Mouse (Mus musculus): Measurements from ENCODE around the gene Olfr15. TPM values are rescaled to one million over a fixed set of nuclear protein-coding genes. Genes with fewer than 3 reads are reported as not detected.
"Not testable (repeated sequence)": the region's sequence is repeated elsewhere in the genome, so short reads cannot be mapped to it uniquely, and the experiment has no call there.

Gene Olfr15
- not detected in 2 replicates for polyA plus RNA-seq (2014; fragmentation: Nextera tagmentation; extraction: Ambion mirVana)

DNA sequence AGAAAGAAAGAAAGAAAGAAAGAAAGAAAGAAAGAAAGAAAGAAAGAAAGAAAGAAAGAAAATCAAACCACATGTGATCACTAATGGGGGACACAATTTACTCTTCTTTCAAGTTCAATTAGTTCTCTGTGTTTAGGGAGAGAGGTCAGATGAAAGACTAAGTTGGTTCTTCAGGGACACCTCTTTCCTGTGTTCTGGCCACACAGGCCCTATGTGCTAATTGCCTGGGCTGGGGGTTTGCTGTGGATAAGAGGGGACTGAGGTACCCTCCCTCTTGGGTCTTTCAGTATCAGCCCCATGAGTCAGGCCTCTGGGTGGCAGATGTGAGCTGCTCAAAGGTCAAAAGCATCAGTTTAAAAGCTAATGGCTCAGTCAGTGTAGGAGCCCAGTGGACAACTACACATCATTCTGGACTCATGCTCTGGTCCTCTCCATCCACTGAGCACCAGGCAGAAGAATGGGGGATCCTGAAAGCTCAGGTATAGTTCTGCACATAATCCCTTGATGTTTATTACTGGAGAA, at the start of gene Olfr15:
Olfr15 (plus strand) TSS at position 291 of the 522 bp plus-strand sequence.
- Histone ChIP-seq H3K27ac (ENCODE audit: low read depth) (no peak within 1 kb of the TSS), H3K4me2 (ENCODE audit: low read length) (no peak within 1 kb of the TSS), H3K4me1 (replicated peaks; ENCODE audit: control insufficient read depth, insufficient read depth, low read length) (no peaks in the 10 kb centered on the region), H3K4me3 (ENCODE audit: low read depth, low read length) (no peak within 1 kb of the TSS), H3K27me3 (replicated peaks; ENCODE audit: control insufficient read depth, insufficient read depth, low read length) (no peaks in the 10 kb centered on the region), H3K36me3 (ENCODE audit: control insufficient read depth, insufficient read depth, low read length) (no peaks in the 10 kb centered on the region), H3K9me3 (ENCODE audit: control insufficient read depth, low read length) (no peaks in the 10 kb centered on the region), H3K9ac (ENCODE audit: low read length) (no peak within 1 kb of the TSS)
- ATAC-seq (replicated peaks; ENCODE audit: low FRiP score, low TSS enrichment, low read depth) (no peak), DNase-seq (ENCODE audit: low spot score) (no peak)

DNA sequence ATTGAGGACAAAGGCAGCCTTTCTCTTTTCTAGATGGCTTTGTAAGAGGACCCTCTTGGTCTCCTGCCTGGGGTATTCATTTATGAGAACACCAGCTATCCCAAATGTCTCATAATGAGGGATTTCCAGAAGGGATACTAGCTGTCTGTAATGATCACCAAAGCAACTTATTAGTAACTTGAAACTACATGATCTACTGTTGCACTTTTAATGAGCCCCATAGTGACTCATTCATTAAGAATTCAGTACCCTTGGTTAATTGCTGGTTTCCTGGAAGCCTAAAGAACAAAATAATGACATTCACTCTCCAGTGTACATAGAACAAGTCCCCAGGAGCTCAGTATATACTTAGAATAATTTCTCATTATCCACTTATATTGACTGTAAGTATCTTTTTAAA, 49.4 kb upstream of the Olfr15 start:
- DNase-seq (ENCODE audit: low spot score), result no peak
- Histone ChIP-seq H3K9me3 (ENCODE audit: control insufficient read depth, low read length) (no peaks in the 10 kb centered on the region), H3K27ac (ENCODE audit: low read depth) (no peak overlapping the region), H3K4me1 (replicated peaks; ENCODE audit: control insufficient read depth, insufficient read depth, low read length) (no peaks in the 10 kb centered on the region), H3K4me2 (ENCODE audit: low read length) (no peak overlapping the region), H3K4me3 (ENCODE audit: low read depth, low read length) (no peak overlapping the region), H3K27me3 (replicated peaks; ENCODE audit: control insufficient read depth, insufficient read depth, low read length) (no peaks in the 10 kb centered on the region), H3K9ac (ENCODE audit: low read length) (no peak overlapping the region), H3K36me3 (ENCODE audit: control insufficient read depth, insufficient read depth, low read length) (no peaks in the 10 kb centered on the region)
- ATAC-seq (replicated peaks; ENCODE audit: low FRiP score, low TSS enrichment, low read depth), result no peak

DNA sequence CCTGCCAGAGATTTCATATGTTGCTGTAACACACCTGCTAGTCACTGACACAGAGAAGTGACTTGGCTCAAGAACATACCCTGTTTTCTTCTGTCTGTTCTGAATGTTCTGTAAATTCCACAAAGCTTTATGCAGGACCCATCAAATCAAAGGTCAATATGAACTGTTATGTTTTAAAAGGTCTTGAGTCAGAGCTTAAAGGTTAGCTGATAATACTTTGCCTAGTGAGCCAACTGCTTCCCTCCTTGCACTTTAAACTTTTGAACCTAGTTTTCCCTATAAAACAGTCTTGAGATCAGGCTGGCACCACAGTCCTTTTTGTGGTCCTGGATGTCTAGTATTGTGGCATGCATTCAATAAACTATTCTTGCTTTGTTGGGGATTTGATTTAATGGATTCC, 42.3 kb upstream of the Olfr15 start:
- H3K27me3 ChIP-seq (replicated peaks; ENCODE audit: control insufficient read depth, insufficient read depth, low read length), result no peaks in the 10 kb centered on the region
- H3K4me2 ChIP-seq (ENCODE audit: low read length), result no peak overlapping the region
- no peak overlapping the region for H3K4me3 ChIP-seq (ENCODE audit: low read depth, low read length)
- no peaks in the 10 kb centered on the region for H3K4me1 ChIP-seq (replicated peaks; ENCODE audit: control insufficient read depth, insufficient read depth, low read length)
- DNase-seq (ENCODE audit: low spot score) (no peak), ATAC-seq (replicated peaks; ENCODE audit: low FRiP score, low TSS enrichment, low read depth) (no peak)
- H3K9me3 ChIP-seq (ENCODE audit: control insufficient read depth, low read length), result no peaks in the 10 kb centered on the region
- H3K27ac ChIP-seq (ENCODE audit: low read depth), result no peak overlapping the region
- no peak overlapping the region for H3K9ac ChIP-seq (ENCODE audit: low read length)
- no peaks in the 10 kb centered on the region for H3K36me3 ChIP-seq (ENCODE audit: control insufficient read depth, insufficient read depth, low read length)

DNA sequence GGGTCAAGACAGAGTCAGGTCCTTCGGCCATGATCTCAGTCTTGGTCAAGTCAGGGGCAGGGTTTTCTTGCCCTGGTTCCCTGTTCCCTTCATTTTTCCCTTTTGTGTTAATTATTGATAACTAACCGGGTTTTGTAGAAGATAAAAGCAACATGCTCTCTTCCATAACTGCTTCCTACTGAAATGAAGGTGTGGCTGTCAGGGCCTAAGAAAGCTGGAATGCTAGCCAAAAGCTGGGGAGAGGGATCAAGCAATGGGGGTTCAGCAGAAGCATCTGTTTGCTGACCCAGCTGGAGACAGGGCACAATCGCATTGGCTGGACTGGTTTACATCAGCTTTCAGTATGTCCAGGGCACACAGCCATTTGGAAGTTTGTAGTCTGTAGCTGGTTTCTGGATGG, 22.5 kb upstream of the Olfr15 start:
- whole genome bisulfite sequencing, result 82% methylated on average over 3 of the region's 3 CpGs
- no peak overlapping the region for H3K9ac ChIP-seq (ENCODE audit: low read length)
- no peaks in the 10 kb centered on the region for H3K36me3 ChIP-seq (ENCODE audit: control insufficient read depth, insufficient read depth, low read length)
- ATAC-seq (replicated peaks; ENCODE audit: low FRiP score, low TSS enrichment, low read depth) (no peak), DNase-seq (ENCODE audit: low spot score) (no peak)
- no peak overlapping the region for H3K4me2 ChIP-seq (ENCODE audit: low read length)
- H3K27me3 ChIP-seq (replicated peaks; ENCODE audit: control insufficient read depth, insufficient read depth, low read length), result no peaks in the 10 kb centered on the region
- H3K27ac ChIP-seq (ENCODE audit: low read depth), result no peak overlapping the region
- no peaks in the 10 kb centered on the region for H3K4me1 ChIP-seq (replicated peaks; ENCODE audit: control insufficient read depth, insufficient read depth, low read length)
- H3K9me3 ChIP-seq (ENCODE audit: control insufficient read depth, low read length), result no peaks in the 10 kb centered on the region
- no peak overlapping the region for H3K4me3 ChIP-seq (ENCODE audit: low read depth, low read length)

DNA sequence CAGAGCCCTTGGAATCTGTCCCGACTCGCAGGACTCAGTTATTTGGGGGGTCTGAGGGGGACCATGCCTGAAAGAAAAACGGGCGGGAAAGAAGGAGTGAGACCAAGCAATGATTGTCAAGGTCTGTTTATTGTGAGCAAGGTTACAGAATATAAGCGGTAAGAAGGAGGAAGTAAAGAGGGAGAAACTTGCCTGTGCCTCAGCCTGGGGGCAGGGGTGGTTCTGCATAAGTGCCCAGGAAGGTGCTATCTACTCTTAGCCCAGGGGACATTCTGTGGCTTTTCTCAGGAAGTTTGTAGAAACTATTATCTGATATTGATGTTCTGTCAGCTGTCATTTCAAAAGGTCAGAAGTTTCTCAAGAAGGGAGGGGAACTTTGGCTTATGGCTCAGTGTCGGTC, 16.0 kb upstream of the Olfr15 start:
- H3K4me3 ChIP-seq (ENCODE audit: low read depth, low read length); H3K4me2 ChIP-seq (ENCODE audit: low read length); H3K27me3 ChIP-seq (replicated peaks; ENCODE audit: control insufficient read depth, insufficient read depth, low read length); H3K36me3 ChIP-seq (ENCODE audit: control insufficient read depth, insufficient read depth, low read length); ATAC-seq (replicated peaks; ENCODE audit: low FRiP score, low TSS enrichment, low read depth); H3K27ac ChIP-seq (ENCODE audit: low read depth); H3K4me1 ChIP-seq (replicated peaks; ENCODE audit: control insufficient read depth, insufficient read depth, low read length); H3K9ac ChIP-seq (ENCODE audit: low read length); DNase-seq (ENCODE audit: low spot score); H3K9me3 ChIP-seq (ENCODE audit: control insufficient read depth, low read length): not testable (repeated sequence)
- 74% methylated on average over 6 of the region's 6 CpGs for WGBS

DNA sequence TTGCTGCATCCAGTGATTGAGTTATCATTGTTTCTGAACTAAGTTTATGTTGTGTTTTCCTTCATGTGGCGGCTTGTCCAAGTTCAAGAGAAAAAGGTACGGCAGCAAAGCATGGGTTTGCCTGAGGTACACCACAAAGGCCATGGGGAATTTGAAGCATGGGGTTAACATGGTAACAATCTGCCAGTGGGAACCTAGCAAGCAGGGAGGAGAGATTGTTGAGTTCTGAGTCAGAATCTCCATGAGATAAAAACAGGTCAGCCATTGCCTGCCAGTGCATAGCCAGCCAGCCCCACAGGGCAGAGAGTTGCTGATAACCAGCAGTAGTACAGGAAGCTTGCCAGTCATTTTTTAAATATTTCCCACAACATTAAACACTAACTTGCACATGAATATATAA, 10.5 kb upstream of the Olfr15 start:
- Histone ChIP-seq H3K4me3 (ENCODE audit: low read depth, low read length) (no peak overlapping the region), H3K27ac (ENCODE audit: low read depth) (no peak overlapping the region), H3K36me3 (ENCODE audit: control insufficient read depth, insufficient read depth, low read length) (no peaks in the 10 kb centered on the region), H3K4me1 (replicated peaks; ENCODE audit: control insufficient read depth, insufficient read depth, low read length) (no peaks in the 10 kb centered on the region), H3K9me3 (ENCODE audit: control insufficient read depth, low read length) (no peaks in the 10 kb centered on the region), H3K27me3 (replicated peaks; ENCODE audit: control insufficient read depth, insufficient read depth, low read length) (no peaks in the 10 kb centered on the region), H3K4me2 (ENCODE audit: low read length) (no peak overlapping the region), H3K9ac (ENCODE audit: low read length) (no peak overlapping the region)
- 89% methylated on average over 2 of the region's 2 CpGs for WGBS
- DNase-seq (ENCODE audit: low spot score), result no peak
- ATAC-seq (replicated peaks; ENCODE audit: low FRiP score, low TSS enrichment, low read depth), result no peak

DNA sequence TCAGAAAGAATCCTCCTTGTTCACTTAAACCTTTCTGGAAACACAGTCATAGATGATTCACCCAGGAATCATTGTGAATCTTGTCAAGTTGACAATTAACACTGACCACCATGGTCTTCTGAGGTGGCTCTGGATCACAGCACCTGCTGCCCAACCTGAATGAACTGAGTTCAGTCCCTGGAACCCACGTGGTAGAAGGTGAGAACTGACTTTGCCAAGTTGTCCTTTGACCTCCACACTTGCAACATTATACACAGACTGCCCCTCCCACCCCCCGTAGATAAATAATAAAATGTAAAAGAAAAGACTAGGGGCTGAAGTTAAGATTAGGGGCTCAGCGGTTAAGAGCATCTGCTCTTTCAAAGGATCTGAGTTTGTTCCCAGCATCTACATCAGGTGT, 2.7 kb upstream of the Olfr15 start:
- no peaks in the 10 kb centered on the region for H3K9me3 ChIP-seq (ENCODE audit: control insufficient read depth, low read length)
- DNase-seq (ENCODE audit: low spot score) (no peak), ATAC-seq (replicated peaks; ENCODE audit: low FRiP score, low TSS enrichment, low read depth) (no peak)
- no peak overlapping the region for H3K4me3 ChIP-seq (ENCODE audit: low read depth, low read length)
- H3K4me2 ChIP-seq (ENCODE audit: low read length), result no peak overlapping the region
- no peaks in the 10 kb centered on the region for H3K36me3 ChIP-seq (ENCODE audit: control insufficient read depth, insufficient read depth, low read length)
- H3K27ac ChIP-seq (ENCODE audit: low read depth), result no peak overlapping the region
- H3K27me3 ChIP-seq (replicated peaks; ENCODE audit: control insufficient read depth, insufficient read depth, low read length), result no peaks in the 10 kb centered on the region
- H3K9ac ChIP-seq (ENCODE audit: low read length), result no peak overlapping the region
- no peaks in the 10 kb centered on the region for H3K4me1 ChIP-seq (replicated peaks; ENCODE audit: control insufficient read depth, insufficient read depth, low read length)
- 49% methylated on average over 3 of the region's 3 CpGs for WGBS

DNA sequence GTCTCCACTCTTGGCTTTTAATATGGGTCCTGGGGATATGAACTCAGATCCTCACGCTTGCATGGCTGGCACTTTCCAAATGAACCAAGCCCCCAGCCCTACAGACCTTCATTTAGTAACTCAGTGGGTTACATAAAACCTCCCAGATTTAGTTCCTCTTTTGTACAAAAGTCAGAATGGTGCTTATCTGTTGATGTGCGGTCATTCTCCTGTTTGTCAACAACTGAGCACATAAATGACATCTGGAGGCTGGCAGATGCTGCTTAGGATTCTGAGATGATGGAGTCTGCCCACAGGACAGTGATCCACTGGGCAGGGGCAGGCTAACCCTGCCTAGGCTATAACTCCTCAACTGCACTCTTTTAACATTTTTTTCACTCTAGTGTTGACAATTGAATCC, 951 bp upstream of the Olfr15 start:
- ATAC-seq (replicated peaks; ENCODE audit: low FRiP score, low TSS enrichment, low read depth), result no peak
- Histone ChIP-seq H3K4me2 (ENCODE audit: low read length) (no peak overlapping the region), H3K4me3 (ENCODE audit: low read depth, low read length) (no peak overlapping the region), H3K9ac (ENCODE audit: low read length) (no peak overlapping the region), H3K36me3 (ENCODE audit: control insufficient read depth, insufficient read depth, low read length) (no peaks in the 10 kb centered on the region), H3K9me3 (ENCODE audit: control insufficient read depth, low read length) (no peaks in the 10 kb centered on the region), H3K27ac (ENCODE audit: low read depth) (no peak overlapping the region), H3K27me3 (replicated peaks; ENCODE audit: control insufficient read depth, insufficient read depth, low read length) (no peaks in the 10 kb centered on the region), H3K4me1 (replicated peaks; ENCODE audit: control insufficient read depth, insufficient read depth, low read length) (no peaks in the 10 kb centered on the region)
- DNase-seq (ENCODE audit: low spot score), result no peak
- 79% methylated on average over 2 of the region's 2 CpGs for WGBS

DNA sequence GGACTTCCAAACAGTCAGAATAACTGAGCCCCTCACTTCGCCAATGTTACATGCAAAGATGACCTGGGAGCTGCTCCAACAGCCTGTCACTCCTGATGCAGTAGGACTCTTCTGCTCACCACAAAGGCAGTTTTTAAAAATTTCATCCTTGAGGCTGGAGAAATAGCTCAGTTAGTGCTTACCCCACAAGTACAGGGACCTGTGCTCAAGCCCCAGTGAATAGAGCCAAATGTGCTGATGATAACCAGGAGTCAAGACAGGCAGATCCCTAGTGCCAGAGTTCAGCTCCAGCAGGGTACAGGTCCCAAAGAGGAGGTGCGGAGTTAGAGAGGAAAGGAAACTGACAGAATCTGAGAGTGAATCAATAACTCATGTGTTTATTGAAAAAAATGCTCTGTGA, 4.8 kb downstream of the Olfr15 start:
- Histone ChIP-seq H3K36me3 (ENCODE audit: control insufficient read depth, insufficient read depth, low read length) (no peaks in the 10 kb centered on the region), H3K27me3 (replicated peaks; ENCODE audit: control insufficient read depth, insufficient read depth, low read length) (no peaks in the 10 kb centered on the region), H3K4me2 (ENCODE audit: low read length) (no peak overlapping the region), H3K27ac (ENCODE audit: low read depth) (no peak overlapping the region), H3K4me3 (ENCODE audit: low read depth, low read length) (no peak overlapping the region), H3K4me1 (replicated peaks; ENCODE audit: control insufficient read depth, insufficient read depth, low read length) (no peaks in the 10 kb centered on the region), H3K9me3 (ENCODE audit: control insufficient read depth, low read length) (no peaks in the 10 kb centered on the region), H3K9ac (ENCODE audit: low read length) (no peak overlapping the region)
- WGBS, result 71% methylated on average over 2 of the region's 2 CpGs
- ATAC-seq (replicated peaks; ENCODE audit: low FRiP score, low TSS enrichment, low read depth) (no peak), DNase-seq (ENCODE audit: low spot score) (no peak)
